In the genomic region with DNA sequence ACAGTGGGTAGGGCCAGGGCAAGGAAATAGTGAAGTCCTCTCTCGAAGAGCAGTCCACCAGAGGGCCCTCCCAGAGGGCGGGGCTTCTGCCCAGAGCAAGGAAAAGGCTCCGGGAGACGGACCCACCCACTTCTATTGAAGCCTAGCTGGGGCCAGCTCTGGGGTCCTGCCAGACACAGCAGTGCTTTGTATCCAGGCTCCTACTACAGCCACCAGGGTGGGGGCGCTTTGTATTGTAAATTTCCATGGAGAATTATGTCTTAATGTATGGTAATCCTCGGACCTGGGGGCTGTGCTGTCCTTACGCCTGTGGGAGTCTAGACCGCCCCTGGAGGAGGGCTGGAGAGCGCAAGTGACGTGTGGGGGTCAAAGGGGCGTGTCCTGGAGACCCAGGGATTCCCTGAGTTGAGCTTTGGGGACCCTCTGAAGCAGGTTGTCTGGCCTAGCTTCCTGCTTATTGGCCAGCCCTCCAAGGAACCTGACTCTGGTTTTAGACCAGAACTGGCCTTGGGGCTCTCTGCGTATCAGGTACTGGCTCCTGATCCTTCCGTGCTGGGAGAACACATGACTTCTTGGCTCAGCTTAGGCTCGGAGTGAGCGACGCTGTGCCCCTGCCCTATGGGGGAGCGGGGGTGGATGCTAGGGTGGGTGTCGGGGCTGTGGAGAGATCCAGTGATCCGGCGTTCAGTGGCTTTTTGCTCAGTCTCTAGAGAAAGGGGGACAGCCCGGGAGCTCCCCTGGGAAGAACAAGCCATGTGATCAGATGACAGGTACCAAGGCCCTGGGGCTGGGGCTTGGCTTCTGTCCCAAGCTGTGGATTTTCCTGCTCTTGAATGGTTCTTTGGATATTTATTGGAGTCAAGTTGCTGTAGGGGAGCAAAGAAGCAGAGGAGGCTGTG, we compare ENCODE assay signal across 7 mouse cellular contexts.
DNase-seq lines count a peak whose midpoint lies in the region; ATAC-seq lines count a peak whose summit lies in the region.

No protein-coding gene starts in this region.

- peak; percentile 72 for DNase-seq in MN1 (ENCODE audit: low spot score)
- DNase-seq in embryonic facial prominence, embryonic 11.5 days (ENCODE audit: low spot score), result peak; percentile 80
- DNase-seq in hindbrain, embryonic 14.5 days (ENCODE audit: low spot score), result no peak
- DNase-seq in lung, postnatal 14 days, result peak; percentile 53
- no peak for DNase-seq in cerebellum, adult 11 months
- no peak for DNase-seq in left cerebral cortex, postnatal 36 days (ENCODE audit: low spot score in 2 of 2)

- intact Hi-C loops in left cerebral cortex, postnatal 36 days (cut with DNase I), result no loop called here

- no peaks in the 10 kb centered on the region for H3K27me3 ChIP-seq in embryonic facial prominence, embryonic 11.5 days (ENCODE audit: control insufficient read depth, insufficient read depth, low read length)
- no peaks in the 10 kb centered on the region for H3K27me3 ChIP-seq in hindbrain, embryonic 14.5 days (ENCODE audit: control insufficient read depth, insufficient read depth, low read length)
- H3K27me3 ChIP-seq in stomach, embryonic 16.5 days (ENCODE audit: control insufficient read depth, insufficient read depth, low read length), result no peaks in the 10 kb centered on the region

- H3K4me3 ChIP-seq in embryonic facial prominence, embryonic 11.5 days (ENCODE audit: low read depth, low read length), result no peak overlapping the region
- no peak overlapping the region for H3K4me3 ChIP-seq in hindbrain, embryonic 14.5 days (replicated peaks; ENCODE audit: low read length)
- peak overlapping the region; percentile 22 for H3K4me3 ChIP-seq in stomach, embryonic 16.5 days (replicated peaks; ENCODE audit: low read length)

- H3K4me2 ChIP-seq in embryonic facial prominence, embryonic 11.5 days (ENCODE audit: low read depth, low read length), result peak overlapping the region; percentile 40
- peak overlapping the region; percentile 30 for H3K4me2 ChIP-seq in hindbrain, embryonic 14.5 days (replicated peaks)
- H3K4me2 ChIP-seq in stomach, embryonic 16.5 days (ENCODE audit: low read depth, low read length), result peak overlapping the region; percentile 50

- H3K4me1 ChIP-seq in embryonic facial prominence, embryonic 11.5 days (ENCODE audit: control insufficient read depth, insufficient read depth, low read length), result peaks cover 59% of the 10 kb centered on the region
- H3K4me1 ChIP-seq in hindbrain, embryonic 14.5 days (replicated peaks; ENCODE audit: control insufficient read depth, insufficient read depth, low read length), result peaks cover 98% of the 10 kb centered on the region
- peaks cover 75% of the 10 kb centered on the region for H3K4me1 ChIP-seq in stomach, embryonic 16.5 days (ENCODE audit: control insufficient read depth, insufficient read depth, low read length)

- H3K9ac ChIP-seq in embryonic facial prominence, embryonic 11.5 days (replicated peaks; ENCODE audit: low read length), result no peak overlapping the region
- peak overlapping the region; percentile 22; the same call in 1 of the 2 replicates for H3K9ac ChIP-seq in hindbrain, embryonic 14.5 days
- peak overlapping the region; percentile 56 for H3K9ac ChIP-seq in stomach, embryonic 16.5 days (ENCODE audit: low read length)

- WGBS in embryonic facial prominence, embryonic 11.5 days, result 4% methylated on average over 21 of the region's 21 CpGs
- WGBS in hindbrain, embryonic 14.5 days, result 2% methylated on average over 21 of the region's 21 CpGs
- 11% methylated on average over 21 of the region's 21 CpGs for WGBS in stomach, embryonic 16.5 days

- 0 out of 2 replicates have a peak overlapping the region, but pooled peaks have one; percentile 2 for H3K27ac ChIP-seq in embryonic facial prominence, embryonic 11.5 days (replicated peaks; ENCODE audit: low read depth, low read length)
- peak overlapping the region; percentile 27; the same call in 1 of the 2 replicates for H3K27ac ChIP-seq in hindbrain, embryonic 14.5 days
- 0 out of 2 replicates have a peak overlapping the region, but pooled peaks have one; percentile 10 for H3K27ac ChIP-seq in stomach, embryonic 16.5 days (ENCODE audit: low read length)

- peak; percentile 39 for ATAC-seq in embryonic facial prominence, embryonic 11.5 days (replicated peaks; ENCODE audit: insufficient number of reproducible peaks, low FRiP score, low TSS enrichment, low read depth)
- ATAC-seq in hindbrain, embryonic 14.5 days (ENCODE audit: low FRiP score), result peak; percentile 54
- peak; percentile 76; the same call in 1 of the 2 replicates for ATAC-seq in stomach, embryonic 16.5 days (ENCODE audit: insufficient read depth, low FRiP score)

- H3K36me3 ChIP-seq in embryonic facial prominence, embryonic 11.5 days (replicated peaks; ENCODE audit: control insufficient read depth, insufficient read depth, low read depth, low read length), result no peaks in the 10 kb centered on the region
- H3K36me3 ChIP-seq in hindbrain, embryonic 14.5 days (replicated peaks; ENCODE audit: control insufficient read depth, insufficient read depth), result no peaks in the 10 kb centered on the region
- H3K36me3 ChIP-seq in stomach, embryonic 16.5 days (ENCODE audit: control insufficient read depth, insufficient read depth, low read length), result no peaks in the 10 kb centered on the region

- no peaks in the 10 kb centered on the region for H3K9me3 ChIP-seq in embryonic facial prominence, embryonic 11.5 days (replicated peaks; ENCODE audit: control insufficient read depth, low read length)
- H3K9me3 ChIP-seq in hindbrain, embryonic 14.5 days (ENCODE audit: control insufficient read depth, low read length), result no peaks in the 10 kb centered on the region
- no peaks in the 10 kb centered on the region for H3K9me3 ChIP-seq in stomach, embryonic 16.5 days (replicated peaks; ENCODE audit: control insufficient read depth, low read length)

Comparison
In these comparisons a context has a peak if more than half of its experiments do, and no peak if none do; other contexts are left out.
1. DNase-seq: peak in MN1 (single experiment), embryonic facial prominence, embryonic 11.5 days (single experiment) and lung, postnatal 14 days (single experiment); none in hindbrain, embryonic 14.5 days (single experiment), cerebellum, adult 11 months (single experiment) and left cerebral cortex, postnatal 36 days (0 of 2).
2. Peak in every context shown above with its lines, with median percentiles within 50 percentile points of each other: ATAC-seq, H3K27ac ChIP-seq and H3K4me2 ChIP-seq.